Mouse (Mus musculus) neural tube, embryonic 10.5 days (tissue): ENCODE data around the gene Evi2a.

ENCODE experiments used
- DNase-seq: peaks from one replicate; pipeline ENCODE4 v3.0.0-alpha.2; 2017; ENCODE audit warnings: low spot score; ENCODE audit errors: extremely low spot score

Gene Evi2a

GRCm38 (mm10) chr11:79530333-79530761 lies at the start of gene Evi2a, which contains the start of gene Evi2:
TSS of gene Evi2a (minus strand) at chr11:79530609.
TSS of gene Evi2 (minus strand) at chr11:79530589.
- DNase-seq: no peak

- peak; percentile 68 for DNase-seq
These were observed 47.3 kb upstream of the Evi2a start for GRCm38 (mm10) chr11:79577741-79578140.

GRCm38 (mm10) chr11:79575383-79576073 lies 45.1 kb upstream of the Evi2a start:
- DNase-seq: no peak

- no peak for DNase-seq
These were observed 43.4 kb upstream of the Evi2a start for GRCm38 (mm10) chr11:79573836-79574235.

- DNase-seq: no peak
These were observed 39.9 kb upstream of the Evi2a start for GRCm38 (mm10) chr11:79570319-79570718.

- no peak for DNase-seq
These were observed 37.9 kb upstream of the Evi2a start for GRCm38 (mm10) chr11:79568197-79568911.

- no peak for DNase-seq
These were observed 36.5 kb upstream of the Evi2a start for GRCm38 (mm10) chr11:79566947-79567346.

GRCm38 (mm10) chr11:79563493-79563892 lies 33.1 kb upstream of the Evi2a start:
- DNase-seq: no peak

GRCm38 (mm10) chr11:79560536-79560935 lies 30.1 kb upstream of the Evi2a start:
- no peak for DNase-seq

- no peak for DNase-seq
These were observed 22.2 kb upstream of the Evi2a start for GRCm38 (mm10) chr11:79552622-79553021.

GRCm38 (mm10) chr11:79536293-79536692 lies 5.9 kb upstream of the Evi2a start:
- DNase-seq: no peak

- no peak for DNase-seq
These were observed 5.1 kb upstream of the Evi2a start for GRCm38 (mm10) chr11:79535554-79535953.

GRCm38 (mm10) chr11:79533950-79534690 lies 3.7 kb upstream of the Evi2a start:
- no peak for DNase-seq

- no peak for DNase-seq
These were observed 2.9 kb upstream of the Evi2a start for GRCm38 (mm10) chr11:79533311-79533710.

- DNase-seq: no peak
These were observed 1.1 kb upstream of the Evi2a start for GRCm38 (mm10) chr11:79531485-79531884.

- no peak for DNase-seq
These were observed 365 bp upstream of the Evi2a start for GRCm38 (mm10) chr11:79530774-79531173.

- no peak for DNase-seq
These were observed 673 bp downstream of the Evi2a start for GRCm38 (mm10) chr11:79529736-79530135.

- DNase-seq: no peak
These were observed 1.2 kb downstream of the Evi2a start for GRCm38 (mm10) chr11:79529226-79529625.

- no peak for DNase-seq
These were observed 1.8 kb downstream of the Evi2a start for GRCm38 (mm10) chr11:79528601-79529000.

GRCm38 (mm10) chr11:79527739-79528384 lies 2.5 kb downstream of the Evi2a start:
- no peak for DNase-seq

GRCm38 (mm10) chr11:79527015-79527738 lies 3.2 kb downstream of the Evi2a start:
- no peak for DNase-seq
